Mouse (Mus musculus) limb, embryonic 11.5 days (tissue): Measurements from ENCODE around the gene Mien1. TPM values are rescaled to one million over a fixed set of nuclear protein-coding genes. Genes with fewer than 3 reads are reported as not detected.

Experiments used
- ATAC-seq: fragments of 200-750 bp; cut with Nextera tagmentation; 2 replicates; pipeline ENCODE4 v1.8.0; 2017; ENCODE audit warnings: low read depth; ENCODE audit not compliant: insufficient number of reproducible peaks, low FRiP score, low TSS enrichment
- DNase-seq: peaks from one replicate; pipeline ENCODE4 v3.0.0-alpha.2; 2015; ENCODE audit warnings: low spot score
- H3K27ac ChIP-seq: fragments of 300-500 bp; sonication (generic); replicated peaks from 2 replicates; pipeline ENCODE4 v1.5.1; 2014; ENCODE audit warnings: low read depth, mild to moderate bottlenecking, low read length
- H3K27me3 ChIP-seq: fragments of 300-500 bp; sonication (generic); 2 replicates; pipeline ENCODE4 v1.6.1; 2014; ENCODE audit warnings: mild to moderate bottlenecking, low read length, mixed read lengths; ENCODE audit not compliant: control insufficient read depth, insufficient read depth
- H3K36me3 ChIP-seq: fragments of 300-500 bp; sonication (generic); 2 replicates; pipeline ENCODE4 v1.6.1; 2014; ENCODE audit warnings: mild to moderate bottlenecking, low read length, moderate library complexity, mixed read lengths; ENCODE audit not compliant: control insufficient read depth, insufficient read depth
- H3K4me1 ChIP-seq: fragments of 300-500 bp; sonication (generic); 2 replicates; pipeline ENCODE4 v1.6.1; 2014; ENCODE audit warnings: low read length, mixed read lengths; ENCODE audit not compliant: control insufficient read depth, insufficient read depth
- H3K4me2 ChIP-seq: fragments of 300-500 bp; sonication (generic); 2 replicates; pipeline ENCODE4 v1.6.1; 2014; ENCODE audit warnings: low read depth, mild to moderate bottlenecking, moderate library complexity; ENCODE audit not compliant: severe bottlenecking
- H3K4me3 ChIP-seq: fragments of 300-500 bp; sonication (generic); 2 replicates; pipeline ENCODE4 v1.5.1; 2014; ENCODE audit warnings: low read depth, low read length
- H3K9ac ChIP-seq: fragments of 300-500 bp; sonication (generic); 2 replicates; pipeline ENCODE4 v1.6.1; 2014; ENCODE audit warnings: mild to moderate bottlenecking, low read length
- H3K9me3 ChIP-seq: fragments of 300-500 bp; sonication (generic); 2 replicates; pipeline ENCODE4 v1.6.1; 2016; ENCODE audit warnings: low read length; ENCODE audit not compliant: control insufficient read depth
- WGBS: fragments of 180-500 bp; shearing (Covaris S2); extraction: QIAGEN DNeasy Blood & Tissue Kit; methylation state at CpG from one replicate; pipeline ENCODE4 v1.1.7; 2014; 5-methylcytosine and 5-hydroxymethylcytosine counted together
- polyA plus RNA-seq: library from polyadenylated mRNA; unstranded; fragments of >200 nt; fragmentation: Nextera tagmentation; extraction: Ambion mirVana; gene quantifications from 2 replicates; pipeline ENCODE4 v1.2.1, GENCODE M21; 2014

Gene Mien1
- polyA plus RNA-seq, 1 experiment from 2014 or later, result 75.4 TPM

DNA sequence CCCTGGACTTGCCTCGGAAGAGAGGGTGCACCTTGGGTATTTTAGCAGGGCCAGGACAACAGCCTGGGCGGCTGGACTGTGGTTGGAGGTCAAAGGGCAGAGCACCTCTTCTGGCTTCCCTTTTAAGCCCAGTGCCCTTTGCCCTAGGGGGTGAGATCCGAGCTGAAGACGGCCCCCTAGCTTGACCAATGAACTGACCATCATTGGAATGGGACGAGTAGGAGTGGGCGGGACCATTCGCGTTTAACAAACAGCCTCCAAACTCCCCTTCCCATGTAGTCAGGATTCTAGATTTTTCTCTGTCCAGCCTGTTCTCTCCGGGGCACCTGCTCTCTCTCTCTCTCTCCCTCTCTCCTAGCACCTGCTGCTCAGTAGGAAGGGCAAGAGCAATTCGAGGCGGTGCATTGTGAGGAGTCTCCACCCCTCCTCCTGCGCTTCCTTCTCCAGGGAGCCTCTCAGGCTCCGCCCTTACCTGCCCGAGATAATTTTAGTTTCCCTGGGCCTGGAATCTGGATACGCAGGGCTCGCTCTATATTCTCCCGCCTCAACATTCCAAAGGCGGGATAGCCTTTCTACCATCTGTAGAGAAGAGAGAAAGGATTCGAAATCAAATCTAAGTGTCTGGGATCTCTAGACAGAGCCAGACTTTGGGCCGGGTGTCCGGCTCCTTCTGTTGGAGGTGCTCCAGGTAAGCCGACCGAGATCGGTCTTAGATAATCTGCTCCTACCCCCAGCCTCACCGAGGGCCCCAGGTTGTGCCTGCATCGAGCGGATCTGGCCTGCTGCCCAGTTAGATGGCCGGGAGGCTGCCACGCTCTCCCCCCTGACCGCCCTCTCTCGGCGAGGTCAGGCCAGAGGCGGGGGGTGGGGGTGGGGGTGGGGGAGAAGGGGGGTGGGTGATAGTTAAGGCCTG lies 8.0 kb upstream of the Mien1 start:
- no peak for ATAC-seq
- no peaks in the 10 kb centered on the region for H3K9me3 ChIP-seq
- no peaks in the 10 kb centered on the region for H3K36me3 ChIP-seq
- 3% methylated on average over 33 of the region's 33 CpGs for WGBS
- H3K9ac ChIP-seq, result 0 out of 2 replicates have a peak overlapping the region, but pooled peaks have one; percentile 3
- peak overlapping the region; percentile 17; the same call in 1 of the 2 replicates for H3K4me3 ChIP-seq
- H3K4me2 ChIP-seq, result no peak overlapping the region; the same call in 1 of the 2 replicates
- H3K27ac ChIP-seq, result no peak overlapping the region
- peaks cover 14% of the 10 kb centered on the region; the same call in 1 of the 2 replicates for H3K27me3 ChIP-seq
- peaks cover 5% of the 10 kb centered on the region; the same call in 1 of the 2 replicates for H3K4me1 ChIP-seq
- DNase-seq, result no peak

DNA sequence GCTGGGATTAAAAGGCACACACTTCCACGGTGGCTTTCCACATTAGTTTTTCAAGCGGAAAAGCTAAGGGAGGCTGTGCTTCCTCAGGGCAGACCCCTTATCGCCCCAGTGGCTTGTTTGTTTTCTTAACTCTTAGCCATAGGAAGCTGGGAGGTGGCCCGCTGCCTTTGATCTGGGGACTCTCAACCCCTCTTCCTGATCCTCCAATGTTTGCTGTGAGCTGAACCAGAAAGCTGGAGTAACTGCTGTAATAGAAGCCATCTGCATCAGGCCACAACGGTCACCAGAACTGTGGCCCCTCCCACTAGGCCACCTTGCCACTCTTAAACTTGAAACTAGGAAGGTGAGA lies 7.4 kb upstream of the Mien1 start, which contains the start of gene Grb7:
TSS of gene Grb7 (plus strand) at position 182 of the 349 bp plus-strand sequence.
- H3K4me1 ChIP-seq, result peaks cover 5% of the 10 kb centered on the region; the same call in 1 of the 2 replicates
- H3K4me3 ChIP-seq, result peak within 1 kb of the TSS; percentile 17; the same call in 1 of the 2 replicates
- ATAC-seq, result no peak
- H3K9me3 ChIP-seq, result no peaks in the 10 kb centered on the region
- peaks cover 14% of the 10 kb centered on the region; the same call in 1 of the 2 replicates for H3K27me3 ChIP-seq
- no peak for DNase-seq
- H3K4me2 ChIP-seq, result no peak within 1 kb of the TSS; the same call in 1 of the 2 replicates
- 2% methylated on average over 5 of the region's 5 CpGs for WGBS
- no peaks in the 10 kb centered on the region for H3K36me3 ChIP-seq
- H3K9ac ChIP-seq, result 0 out of 2 replicates have a peak within 1 kb of the TSS, but pooled peaks have one; percentile 3
- H3K27ac ChIP-seq, result no peak within 1 kb of the TSS

DNA sequence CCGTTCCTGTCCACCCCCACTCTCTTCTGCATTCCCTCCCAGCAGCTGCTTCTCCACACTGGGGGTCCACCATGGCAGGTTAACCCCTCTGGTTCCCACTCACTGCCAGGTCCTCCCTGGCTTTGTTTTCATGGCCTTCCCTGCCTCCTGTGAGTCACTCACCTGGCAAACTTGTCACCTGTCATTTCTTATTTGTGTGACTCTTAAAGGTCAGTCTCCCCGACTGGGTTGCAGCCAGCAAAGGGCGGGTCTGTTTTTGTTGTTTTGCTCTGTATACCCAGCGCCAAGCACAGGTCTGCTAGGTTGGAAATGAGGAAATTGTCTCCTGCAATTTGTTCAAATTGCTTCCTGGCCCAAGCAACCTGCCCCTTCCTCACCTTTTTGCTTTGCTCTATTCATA lies 6.9 kb upstream of the Mien1 start:
- Histone ChIP-seq H3K4me1 (peaks cover 5% of the 10 kb centered on the region; the same call in 1 of the 2 replicates), H3K9ac (no peak overlapping the region), H3K27me3 (peaks cover 14% of the 10 kb centered on the region; the same call in 1 of the 2 replicates), H3K27ac (no peak overlapping the region), H3K9me3 (no peaks in the 10 kb centered on the region), H3K4me3 (no peak overlapping the region), H3K4me2 (no peak overlapping the region), H3K36me3 (no peaks in the 10 kb centered on the region)
- ATAC-seq (no peak), DNase-seq (no peak)
- WGBS, result 40% methylated on average over 4 of the region's 4 CpGs

DNA sequence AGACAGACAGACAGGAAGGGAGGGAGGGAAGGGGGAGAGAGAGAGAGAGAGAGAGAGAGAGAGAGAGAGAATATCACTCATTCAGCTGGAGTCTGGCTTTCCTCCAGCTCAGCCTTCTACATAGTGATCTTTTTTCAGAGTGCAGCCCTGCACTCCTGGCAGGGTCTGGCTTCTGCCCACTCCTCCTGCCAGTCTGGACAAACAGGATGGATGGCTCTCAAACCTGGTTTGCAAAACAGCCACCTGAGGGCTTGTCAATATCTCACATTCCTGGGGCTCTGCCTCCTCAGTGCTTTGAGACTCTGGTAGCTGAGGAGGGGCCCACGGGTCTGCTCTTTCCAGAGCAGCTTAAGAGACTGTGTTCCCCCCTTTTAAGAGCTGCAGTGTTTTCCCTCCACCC lies 6.4 kb upstream of the Mien1 start:
- Histone ChIP-seq H3K4me1 (peaks cover 5% of the 10 kb centered on the region; the same call in 1 of the 2 replicates), H3K4me2 (no peak overlapping the region), H3K27me3 (peaks cover 14% of the 10 kb centered on the region; the same call in 1 of the 2 replicates), H3K36me3 (no peaks in the 10 kb centered on the region), H3K27ac (no peak overlapping the region), H3K9ac (no peak overlapping the region), H3K4me3 (no peak overlapping the region), H3K9me3 (no peaks in the 10 kb centered on the region)
- DNase-seq, result no peak
- ATAC-seq, result no peak
- WGBS, result 22% methylated on average over 1 of the region's 1 CpGs

DNA sequence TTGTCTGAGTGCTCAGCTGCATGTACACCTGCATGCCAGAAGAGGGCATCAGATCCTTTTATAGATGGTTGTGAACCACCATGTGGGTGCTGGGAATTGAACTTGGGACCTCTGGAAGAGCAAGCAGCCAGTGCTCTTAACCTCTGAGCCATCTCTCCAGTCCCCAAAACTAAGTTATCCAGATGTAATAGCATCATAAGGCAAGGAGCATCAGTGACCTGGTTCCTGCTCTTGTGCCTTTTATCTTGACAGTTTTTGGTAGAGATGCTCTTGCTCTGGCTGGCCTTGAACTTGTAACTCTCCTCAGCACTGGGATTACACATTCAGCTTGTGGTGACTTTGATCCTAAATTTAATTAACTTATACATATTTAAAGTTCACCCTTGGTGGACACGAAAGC lies 4.9 kb upstream of the Mien1 start:
- H3K27me3 ChIP-seq, result peaks cover 14% of the 10 kb centered on the region; the same call in 1 of the 2 replicates
- peaks cover 5% of the 10 kb centered on the region; the same call in 1 of the 2 replicates for H3K4me1 ChIP-seq
- no peaks in the 10 kb centered on the region for H3K36me3 ChIP-seq
- H3K9ac ChIP-seq, result no peak overlapping the region
- WGBS, result 92% methylated on average over 1 of the region's 1 CpGs
- no peak for ATAC-seq
- no peak overlapping the region for H3K4me2 ChIP-seq
- no peak overlapping the region for H3K27ac ChIP-seq
- H3K9me3 ChIP-seq, result no peaks in the 10 kb centered on the region
- DNase-seq, result no peak
- no peak overlapping the region for H3K4me3 ChIP-seq

DNA sequence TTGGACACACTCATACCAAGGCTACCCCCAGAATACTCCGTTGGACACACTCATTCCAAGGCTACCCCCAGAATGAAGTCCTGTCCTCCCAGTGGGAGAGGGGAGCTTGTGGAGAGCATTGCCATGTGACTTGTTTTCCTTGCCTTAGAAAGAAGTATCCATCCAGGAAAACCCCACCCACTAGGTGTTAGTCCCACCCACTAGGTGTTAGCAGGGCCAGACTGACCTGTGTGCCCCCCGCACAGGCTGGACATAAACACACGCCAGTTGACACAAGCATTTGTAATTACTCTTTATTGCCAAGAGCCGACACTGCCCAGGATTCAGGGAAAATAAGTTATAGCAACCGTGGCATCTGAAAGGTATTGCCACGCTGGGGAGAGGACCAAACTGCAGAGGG lies 1.4 kb downstream of the Mien1 start:
- Histone ChIP-seq H3K27me3 (no peaks in the 10 kb centered on the region), H3K9me3 (no peaks in the 10 kb centered on the region), H3K27ac (no peak overlapping the region), H3K4me1 (no peaks in the 10 kb centered on the region), H3K9ac (no peak overlapping the region), H3K4me3 (no peak overlapping the region), H3K36me3 (peaks cover 5% of the 10 kb centered on the region), H3K4me2 (no peak overlapping the region)
- WGBS, result 83% methylated on average over 6 of the region's 6 CpGs
- ATAC-seq (no peak), DNase-seq (no peak)

DNA sequence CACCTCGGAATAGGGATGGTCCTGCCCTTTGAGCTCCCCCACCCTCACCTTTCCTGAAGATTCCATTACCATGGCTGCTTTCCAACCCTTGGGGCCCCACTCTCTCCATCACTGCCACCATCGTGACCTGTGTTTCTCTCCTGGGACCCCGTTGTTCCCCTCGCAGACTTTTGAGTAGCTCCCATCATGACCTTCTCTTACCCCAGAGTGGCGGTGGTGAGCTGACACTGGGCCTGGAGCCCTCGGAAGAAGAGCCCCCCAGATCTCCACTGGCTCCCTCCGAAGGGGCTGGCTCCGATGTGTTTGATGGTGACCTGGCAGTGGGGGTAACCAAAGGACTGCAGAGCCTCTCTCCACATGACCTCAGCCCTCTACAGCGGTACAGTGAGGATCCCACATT lies 3.1 kb downstream of the Mien1 start:
- H3K27me3 ChIP-seq, result no peaks in the 10 kb centered on the region
- H3K4me1 ChIP-seq, result no peaks in the 10 kb centered on the region
- DNase-seq (no peak), ATAC-seq (no peak)
- H3K27ac ChIP-seq, result no peak overlapping the region
- peaks cover 5% of the 10 kb centered on the region for H3K36me3 ChIP-seq
- no peak overlapping the region for H3K4me2 ChIP-seq
- H3K4me3 ChIP-seq, result no peak overlapping the region
- no peaks in the 10 kb centered on the region for H3K9me3 ChIP-seq
- no peak overlapping the region for H3K9ac ChIP-seq
- WGBS, result 88% methylated on average over 9 of the region's 9 CpGs

DNA sequence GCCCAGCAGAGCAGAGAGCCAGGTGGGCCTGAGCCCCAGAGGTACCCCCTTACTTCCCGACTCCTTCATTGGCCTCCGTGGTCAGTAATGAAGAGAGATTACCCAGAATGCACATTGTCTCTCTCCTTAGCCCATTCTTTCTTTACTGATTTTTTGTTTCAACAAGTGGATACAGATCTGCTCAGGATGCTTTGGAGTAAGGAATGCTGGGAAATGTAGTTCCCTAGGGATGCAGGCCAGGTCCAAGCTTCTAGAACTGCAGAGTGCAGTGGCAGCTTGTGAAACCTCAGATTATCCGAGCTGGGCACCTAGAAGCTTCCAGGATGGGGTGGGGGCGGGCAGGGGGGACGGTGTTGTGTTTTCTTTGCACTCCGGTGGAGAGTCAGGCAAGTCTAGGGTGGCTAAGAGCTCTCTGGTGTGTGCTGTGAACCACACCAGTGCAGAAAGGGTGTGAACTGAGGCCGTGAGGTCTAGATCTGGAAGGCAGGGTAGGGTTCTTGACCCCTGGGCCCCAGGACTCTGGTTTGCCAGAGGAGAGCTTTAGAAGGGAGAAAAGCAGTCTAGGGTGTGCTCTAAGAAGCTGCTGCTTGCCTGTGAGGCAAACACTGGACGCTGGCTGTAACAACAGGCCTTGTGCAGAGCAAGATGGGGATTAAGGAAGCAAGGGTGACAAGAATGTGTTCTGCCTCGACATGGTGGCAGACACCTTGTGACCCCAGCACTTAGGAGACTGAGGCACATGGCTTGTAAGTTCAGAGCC lies 6.9 kb downstream of the Mien1 start:
- Histone ChIP-seq H3K4me1 (no peaks in the 10 kb centered on the region), H3K9me3 (no peaks in the 10 kb centered on the region), H3K4me3 (no peak overlapping the region), H3K9ac (no peak overlapping the region), H3K4me2 (no peak overlapping the region), H3K36me3 (peaks cover 8% of the 10 kb centered on the region), H3K27ac (no peak overlapping the region), H3K27me3 (no peaks in the 10 kb centered on the region)
- DNase-seq, result no peak
- no peak for ATAC-seq
- WGBS, result 81% methylated on average over 9 of the region's 9 CpGs
